Mouse (Mus musculus) thymus, adult 2 months (tissue): ENCODE measurements around the gene Nfatc3.

Source experiments
- CTCF ChIP-seq: fragments of 200-500 bp; IDR thresholded peaks from 2 replicates; pipeline ENCODE4 v1.5.1; 2012; ENCODE audit warnings: mild to moderate bottlenecking, control low read depth, low read length, moderate library complexity, borderline replicate concordance; ENCODE audit not compliant: control insufficient read depth, poor library complexity, insufficient read depth; ENCODE audit errors: extremely low read depth
- POLR2A ChIP-seq: fragments of 200-500 bp; IDR thresholded peaks from 2 replicates; pipeline ENCODE4 v1.6.1; 2012; ENCODE audit warnings: mild to moderate bottlenecking, low read length, control low read depth, moderate library complexity; ENCODE audit not compliant: control insufficient read depth, poor library complexity, insufficient read depth; ENCODE audit errors: extremely low read depth

DNA sequence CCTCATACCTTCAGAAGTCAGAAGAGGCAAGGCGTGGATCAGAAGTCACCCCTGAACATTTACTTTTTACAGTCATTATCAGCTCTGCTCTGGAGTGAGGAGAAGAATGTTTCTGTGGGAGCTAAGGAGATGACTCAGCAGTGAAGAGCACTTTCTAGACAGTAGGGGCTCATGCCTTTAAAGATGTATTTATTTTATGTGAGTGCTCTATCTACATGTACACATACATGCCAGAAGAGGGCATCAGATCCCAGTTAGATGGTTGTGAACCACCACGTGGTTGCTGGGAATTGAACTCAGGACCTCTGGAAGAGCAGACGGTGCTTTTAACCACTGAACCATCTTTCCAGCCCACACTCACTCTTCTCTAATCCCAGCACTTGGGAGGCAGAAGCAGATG, 68.4 kb downstream of the Nfatc3 start:
- TF ChIP-seq POLR2A (no peak), CTCF (no peak)
